In genomic region chr9:113566620-113567019, GRCm38 (mm10) we compare ENCODE assay signal across 28 mouse cellular contexts.
DNase-seq lines count a peak whose midpoint lies in the region; ATAC-seq and TF ChIP-seq lines count a peak whose summit lies in the region.
"Had no signal": no experiment of that assay in that cellular context is flagged by ENCODE, and none has a peak within 500 bp of the region (broad histone marks: within the 10 kb centered on the region; RNA-seq: fewer than 3 reads in every experiment).

No protein-coding gene starts in this region.

- H3K9ac ChIP-seq in kidney, embryonic 15.5 days, result no peak overlapping the region
- H3K9ac ChIP-seq in neural tube, embryonic 13.5 days, result no peak overlapping the region
- H3K9ac ChIP-seq: embryonic facial prominence, embryonic 13.5 days; forebrain, embryonic 12.5 days; forebrain, embryonic 15.5 days; heart, embryonic 13.5 days; hindbrain, embryonic 14.5 days had no signal

- H3K36me3 ChIP-seq in kidney, adult 2 months (ENCODE audit: control insufficient read depth, insufficient read depth, low read length), result no peaks in the 10 kb centered on the region
- H3K36me3 ChIP-seq in kidney, embryonic 15.5 days, result no peaks in the 10 kb centered on the region
- no peaks in the 10 kb centered on the region for H3K36me3 ChIP-seq in neural tube, embryonic 13.5 days
- H3K36me3 ChIP-seq: embryonic facial prominence, embryonic 10.5 days; embryonic facial prominence, embryonic 13.5 days; forebrain, embryonic 12.5 days; forebrain, embryonic 15.5 days; heart, embryonic 13.5 days had no signal

- no peak overlapping the region for H3K4me3 ChIP-seq in kidney, adult 2 months (ENCODE audit: insufficient read depth, low read depth, low read length)
- no peak overlapping the region for H3K4me3 ChIP-seq in kidney, embryonic 15.5 days (replicated peaks)
- H3K4me3 ChIP-seq in neural tube, embryonic 13.5 days, result no peak overlapping the region
- H3K4me3 ChIP-seq: embryonic facial prominence, embryonic 10.5 days; embryonic facial prominence, embryonic 13.5 days; erythroblast, embryonic 14.5 days; forebrain, embryonic 12.5 days; forebrain, embryonic 15.5 days; gastrocnemius, adult 2 months; heart, embryonic 13.5 days had no signal

- WGBS in kidney, adult 2 months, result 16% methylated on average over 3 of the region's 3 CpGs
- WGBS in kidney, embryonic 15.5 days, result 9% methylated on average over 3 of the region's 3 CpGs
- 19% methylated on average over 3 of the region's 3 CpGs for WGBS in neural tube, embryonic 13.5 days

- H3K27me3 ChIP-seq in kidney, adult 2 months (replicated peaks; ENCODE audit: control insufficient read depth, insufficient read depth, low read length), result no peaks in the 10 kb centered on the region
- H3K27me3 ChIP-seq in kidney, embryonic 15.5 days, result no peaks in the 10 kb centered on the region
- H3K27me3 ChIP-seq in neural tube, embryonic 13.5 days, result no peaks in the 10 kb centered on the region
- H3K27me3 ChIP-seq: embryonic facial prominence, embryonic 13.5 days; forebrain, embryonic 12.5 days; forebrain, embryonic 15.5 days; heart, embryonic 13.5 days had no signal

- H3K27ac ChIP-seq in kidney, adult 2 months (ENCODE audit: insufficient read depth, low read depth, low read length), result no peak overlapping the region
- no peak overlapping the region for H3K27ac ChIP-seq in kidney, embryonic 15.5 days
- no peak overlapping the region for H3K27ac ChIP-seq in neural tube, embryonic 13.5 days (replicated peaks)
- H3K27ac ChIP-seq: embryonic facial prominence, embryonic 10.5 days; embryonic facial prominence, embryonic 13.5 days; forebrain, embryonic 12.5 days; forebrain, embryonic 15.5 days; gastrocnemius, adult 2 months; hindbrain, embryonic 14.5 days had no signal

- ATAC-seq in kidney, embryonic 15.5 days (replicated peaks; ENCODE audit: low FRiP score), result peak; percentile 60; the same call in 1 of the 2 replicates
- ATAC-seq in neural tube, embryonic 13.5 days (ENCODE audit: low read depth), result 0 out of 2 replicates have a peak, but pooled peaks have one; percentile 36
- ATAC-seq in megakaryocyte, adult 5-6 weeks (ENCODE audit: poor library complexity, severe bottlenecking), result no peak
- ATAC-seq: CD4-positive, CD25-positive, alpha-beta regulatory T cell, adult 4 months; forebrain, embryonic 15.5 days had no signal

- DNase-seq in kidney, adult 2 months, result peak; percentile 6
- DNase-seq in kidney, postnatal 4 days, result no peak
- no peak for DNase-seq in kidney, postnatal 25 days
- DNase-seq in neural tube, embryonic 10.5 days (ENCODE audit: extremely low spot score, low spot score), result no peak
- DNase-seq in hindlimb bud, embryonic 11.5 days (ENCODE audit: extremely low spot score, low read depth, low spot score), result peak; percentile 8
- DNase-seq: adrenal gland, adult 2 months; adrenal gland, postnatal 14 days; cerebellum, adult 11 months; cerebellum, adult 2 months; cerebellum, adult 9-11 months; cerebellum, postnatal 25 days; embryo, embryonic 11 days; gastrocnemius, adult 2 months; gastrocnemius, postnatal 14 days; heart, adult 18-20 months; heart, postnatal 14 days; heart, postnatal 4 days had no signal

- H3K9me3 ChIP-seq in kidney, embryonic 15.5 days (replicated peaks), result no peaks in the 10 kb centered on the region
- H3K9me3 ChIP-seq in neural tube, embryonic 13.5 days, result no peaks in the 10 kb centered on the region
- H3K9me3 ChIP-seq: embryonic facial prominence, embryonic 10.5 days; embryonic facial prominence, embryonic 13.5 days; forebrain, embryonic 12.5 days; forebrain, embryonic 15.5 days; heart, embryonic 13.5 days had no signal

- no peak for TF ChIP-seq POLR2A in kidney, adult 2 months (IDR thresholded peaks at IDR 0.05; ENCODE audit: low read depth, low read length)

- no peak overlapping the region for H3K4me2 ChIP-seq in kidney, embryonic 15.5 days
- H3K4me2 ChIP-seq in neural tube, embryonic 13.5 days, result no peak overlapping the region
- H3K4me2 ChIP-seq: embryonic facial prominence, embryonic 13.5 days; forebrain, embryonic 12.5 days; forebrain, embryonic 15.5 days; heart, embryonic 13.5 days; hindbrain, embryonic 14.5 days had no signal

- no peaks in the 10 kb centered on the region for H3K4me1 ChIP-seq in kidney, adult 2 months (ENCODE audit: control insufficient read depth, insufficient read depth, low read length)
- H3K4me1 ChIP-seq in kidney, embryonic 15.5 days, result no peaks in the 10 kb centered on the region
- H3K4me1 ChIP-seq in neural tube, embryonic 13.5 days (replicated peaks), result no peaks in the 10 kb centered on the region
- H3K4me1 ChIP-seq: embryonic facial prominence, embryonic 10.5 days; embryonic facial prominence, embryonic 13.5 days; forebrain, embryonic 12.5 days; forebrain, embryonic 15.5 days had no signal

- TF ChIP-seq CTCF in kidney, adult 2 months (conservative IDR thresholded peaks at IDR 0.05; ENCODE audit: insufficient read depth, insufficient read length, low read depth, low read length), result no peak

Comparison
In these comparisons a context has a peak if more than half of its experiments do, and no peak if none do; other contexts are left out.
1. DNase-seq: peak in kidney, adult 2 months (single experiment) and hindlimb bud, embryonic 11.5 days (single experiment); none in kidney, postnatal 4 days (0 of 2), kidney, postnatal 25 days (0 of 2) and neural tube, embryonic 10.5 days (single experiment).